Mouse (Mus musculus) thymus, postnatal 25 days (tissue): Measurements from ENCODE around the gene Gsdma.

Experiments
- DNase-seq: peaks from one replicate; pipeline ENCODE4 v3.0.0; 2022

The Gsdma gene

DNA sequence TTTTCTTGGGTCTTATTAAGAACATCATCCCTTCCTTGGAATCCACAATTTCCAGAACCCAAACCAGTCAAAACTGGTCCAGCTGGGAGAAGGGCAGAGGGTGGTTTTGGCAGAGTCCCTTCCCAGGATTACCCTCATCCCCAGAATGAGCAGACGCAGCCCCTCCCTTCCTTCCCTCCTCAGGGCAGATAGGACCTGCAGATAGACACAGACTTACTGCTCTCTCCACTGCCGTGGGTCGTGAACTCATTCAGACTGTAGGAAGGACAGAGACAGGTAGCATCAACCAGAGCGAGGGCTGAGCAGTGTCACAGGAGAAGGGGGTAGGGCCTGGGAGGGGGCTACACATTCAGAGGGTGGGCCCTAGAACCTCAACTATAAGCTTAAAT lies 46.9 kb downstream of the Gsdma start:
- no peak for DNase-seq

GRCm38 (mm10) chr11:98712009-98712408 lies 47.9 kb downstream of the Gsdma start:
- peak; percentile 42 for DNase-seq

GRCm38 (mm10) chr11:98713703-98714102 lies 49.6 kb downstream of the Gsdma start:
- DNase-seq = no peak

- DNase-seq = no peak
Measured at GRCm38 (mm10) chr11:98715946-98716345, 51.8 kb downstream of the Gsdma start.

DNA sequence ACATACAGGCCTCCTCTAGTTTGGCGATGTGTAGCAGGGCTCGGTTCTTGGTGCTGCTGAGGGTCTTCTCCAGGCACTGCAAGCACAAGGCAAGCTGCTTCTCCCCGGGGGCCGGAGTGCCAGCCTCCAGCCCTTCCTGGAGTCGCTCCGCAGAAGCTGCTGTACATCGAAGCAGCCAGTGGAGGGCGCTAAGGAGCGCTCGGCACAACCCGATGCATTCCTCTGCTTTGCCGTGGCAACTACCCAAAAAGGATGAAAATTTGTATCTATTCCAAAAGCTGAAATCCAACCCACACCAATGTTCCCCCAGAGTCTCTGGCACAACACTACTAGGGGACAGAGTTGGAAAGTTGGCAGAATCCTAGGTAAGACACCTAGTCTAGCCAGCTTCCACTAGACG lies 53.8 kb downstream of the Gsdma start:
- peak; percentile 52 for DNase-seq

GRCm38 (mm10) chr11:98720756-98721155 lies 56.6 kb downstream of the Gsdma start:
- no peak for DNase-seq

DNA sequence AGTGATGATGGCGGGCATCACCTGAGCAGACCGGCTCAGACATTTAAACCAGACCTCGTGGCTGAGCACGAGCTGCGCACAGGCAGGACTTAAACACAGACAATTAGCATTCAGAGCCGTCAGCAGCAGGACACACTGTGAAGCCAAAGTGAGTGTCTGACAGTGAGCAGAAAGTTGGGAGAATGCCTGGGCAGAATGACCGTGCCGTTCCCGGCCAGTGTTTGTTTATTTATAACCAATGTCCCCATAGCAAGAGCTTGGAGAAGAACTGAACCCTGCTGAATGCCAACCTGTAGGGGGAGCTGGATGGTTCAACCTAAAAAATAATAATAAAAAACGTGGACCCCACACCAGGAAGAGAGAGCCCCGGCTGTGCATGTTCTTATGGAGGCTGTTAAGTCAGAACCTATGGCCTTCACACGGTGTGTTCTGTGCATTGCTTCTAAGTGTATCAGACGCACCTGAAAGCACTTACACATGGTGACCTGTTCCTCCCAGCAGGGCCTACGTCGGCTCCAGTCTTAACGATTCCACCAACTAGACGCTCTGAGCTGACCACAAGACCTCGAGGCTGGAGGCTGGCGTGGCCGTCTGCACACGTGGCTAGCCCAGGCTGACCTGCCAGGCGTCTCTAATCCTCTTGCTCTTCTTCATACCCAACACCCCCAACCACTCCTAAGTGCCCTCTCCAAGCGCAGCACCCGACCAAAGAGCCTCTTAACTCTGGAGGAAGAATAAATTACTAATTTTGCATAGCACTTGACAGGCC lies 57.5 kb downstream of the Gsdma start:
- no peak for DNase-seq

GRCm38 (mm10) chr11:98723098-98723497 lies 58.9 kb downstream of the Gsdma start:
- no peak for DNase-seq

DNA sequence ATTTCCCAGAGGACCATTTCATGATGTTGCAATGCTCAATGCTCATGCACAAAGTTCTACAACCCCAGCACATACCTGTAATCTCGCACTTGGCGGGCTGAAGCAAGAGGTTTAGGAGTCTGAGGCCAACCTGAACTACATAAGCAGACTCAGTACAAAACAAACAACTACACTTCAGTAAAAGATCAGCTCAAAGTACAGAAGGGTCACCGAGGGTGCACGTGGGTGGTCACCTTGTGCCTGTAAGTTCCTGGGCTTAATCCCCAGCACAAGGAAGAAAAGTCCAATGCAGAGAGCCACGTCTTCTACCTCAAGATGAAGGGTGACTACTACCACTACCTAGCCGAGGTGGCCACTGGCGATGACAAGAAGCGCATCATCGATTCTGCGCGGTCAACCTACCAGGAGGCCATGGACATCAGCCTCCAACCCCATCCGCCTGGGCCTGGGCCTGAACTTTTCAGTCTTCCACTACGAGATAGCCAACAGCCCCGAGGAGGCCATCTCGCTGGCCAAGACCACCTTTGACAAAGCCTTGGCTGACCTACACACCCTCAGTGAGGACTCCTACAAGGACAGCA lies 61.9 kb downstream of the Gsdma start:
- DNase-seq = no peak
